Mouse (Mus musculus) kidney, adult 2 months (tissue): Measurements from ENCODE around the gene Arid4a. TPM values are rescaled to one million over a fixed set of nuclear protein-coding genes. Genes with fewer than 3 reads are reported as not detected.

Experiments used
- DNase-seq: peaks from one replicate; pipeline ENCODE4 v3.0.0; 2021
- H3K27ac ChIP-seq: fragments of 200-500 bp; 2 replicates; pipeline ENCODE4 v1.5.1; 2012; ENCODE audit warnings: low read depth, low read length, control low read depth, inconsistent platforms; ENCODE audit not compliant: insufficient read depth
- H3K27me3 ChIP-seq: fragments of 200-500 bp; replicated peaks from 2 replicates; pipeline ENCODE4 v1.6.1; 2012; ENCODE audit warnings: mild to moderate bottlenecking, moderate library complexity, low read length, inconsistent platforms; ENCODE audit not compliant: control insufficient read depth, insufficient read depth
- H3K36me3 ChIP-seq: fragments of 200-500 bp; 2 replicates; pipeline ENCODE4 v1.6.1; 2012; ENCODE audit warnings: mild to moderate bottlenecking, moderate library complexity, low read length, inconsistent platforms; ENCODE audit not compliant: control insufficient read depth, insufficient read depth
- H3K4me1 ChIP-seq: fragments of 200-500 bp; 2 replicates; pipeline ENCODE4 v1.6.1; 2011; ENCODE audit warnings: low read length; ENCODE audit not compliant: control insufficient read depth, insufficient read depth
- H3K4me3 ChIP-seq: fragments of 200-500 bp; 2 replicates; pipeline ENCODE4 v1.5.1; 2011; ENCODE audit warnings: mild to moderate bottlenecking, low read depth, low read length, control low read depth; ENCODE audit not compliant: insufficient read depth
- CTCF ChIP-seq: fragments of 200-500 bp; conservative IDR thresholded peaks from 2 replicates; pipeline ENCODE4 v1.5.1; 2011; ENCODE audit warnings: low read depth, mild to moderate bottlenecking, control low read depth, low read length, moderate library complexity, mixed read lengths; ENCODE audit not compliant: insufficient read depth, insufficient read length
- POLR2A ChIP-seq: fragments of 200-500 bp; IDR thresholded peaks from one replicate; pipeline ENCODE4 v1.6.1; 2011; ENCODE audit warnings: low read depth, low read length, control low read depth
- WGBS: fragments of 180-500 bp; shearing (Covaris S2); methylation state at CpG from one replicate; pipeline ENCODE4 v1.1.7; 2018; 5-methylcytosine and 5-hydroxymethylcytosine counted together
- polyA plus RNA-seq: library from polyadenylated mRNA; depleted of rRNA; stranded (reverse); fragments of >200 nt; gene quantifications from 2 replicates; pipeline ENCODE4 v1.2.3, GENCODE M21; 2012

Arid4a gene
- polyA plus RNA-seq, 1 experiment, result 3.6 TPM

DNA sequence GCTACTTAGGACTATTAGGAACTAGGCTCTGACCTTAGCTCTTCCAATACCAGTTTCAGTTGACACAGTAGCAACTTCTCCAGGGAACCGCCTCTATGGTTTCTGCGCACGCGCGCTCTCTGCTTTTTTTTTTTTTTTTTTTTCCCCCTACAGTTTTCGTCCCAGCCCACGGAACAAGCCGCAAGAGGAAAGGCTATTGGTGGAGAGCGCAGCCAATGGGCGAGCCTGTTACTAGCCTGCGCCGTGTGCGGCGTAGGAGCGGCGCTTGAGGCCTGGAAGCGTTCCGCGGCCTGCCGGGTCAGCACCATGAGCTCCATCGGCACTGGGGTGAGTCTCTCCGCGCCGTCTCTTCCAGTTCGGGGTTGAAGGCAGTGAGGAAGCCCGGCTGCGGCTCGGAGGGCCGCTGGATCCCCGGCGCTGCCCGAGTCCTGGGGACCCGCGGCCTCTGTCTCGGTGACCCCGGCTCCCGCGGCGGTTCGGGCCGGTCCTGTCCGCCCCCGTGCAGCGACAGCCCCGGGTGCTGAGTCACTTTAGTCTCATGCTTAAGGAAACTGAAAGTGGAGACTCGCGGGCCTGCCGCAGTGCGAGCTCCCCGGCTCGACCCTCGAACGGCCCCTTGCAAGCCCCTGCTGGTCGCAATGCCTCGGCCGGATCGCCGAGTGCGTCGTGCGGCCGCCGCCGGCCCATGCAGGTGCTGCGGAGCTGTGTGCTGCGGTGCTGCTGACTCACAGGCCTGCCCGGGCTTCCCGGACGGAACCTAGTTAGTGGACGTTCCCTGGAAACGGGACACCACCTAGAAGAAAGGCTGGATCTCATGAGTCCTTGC is 41.1 kb upstream of the Arid4a start, which contains the start of gene Psma3:
Psma3 (plus strand) TSS at position 181 of the 826 bp plus-strand sequence.
- under 1% methylated on average over 71 of the region's 71 CpGs for WGBS
- Histone ChIP-seq H3K4me1 (peaks cover 10% of the 10 kb centered on the region), H3K36me3 (peaks cover 3% of the 10 kb centered on the region), H3K27me3 (no peaks in the 10 kb centered on the region), H3K27ac (peak within 1 kb of the TSS; percentile 96), H3K4me3 (peak within 1 kb of the TSS; percentile 99)
- peak; percentile 97 for DNase-seq
- TF ChIP-seq CTCF (no peak), POLR2A (peak; percentile 88)

DNA sequence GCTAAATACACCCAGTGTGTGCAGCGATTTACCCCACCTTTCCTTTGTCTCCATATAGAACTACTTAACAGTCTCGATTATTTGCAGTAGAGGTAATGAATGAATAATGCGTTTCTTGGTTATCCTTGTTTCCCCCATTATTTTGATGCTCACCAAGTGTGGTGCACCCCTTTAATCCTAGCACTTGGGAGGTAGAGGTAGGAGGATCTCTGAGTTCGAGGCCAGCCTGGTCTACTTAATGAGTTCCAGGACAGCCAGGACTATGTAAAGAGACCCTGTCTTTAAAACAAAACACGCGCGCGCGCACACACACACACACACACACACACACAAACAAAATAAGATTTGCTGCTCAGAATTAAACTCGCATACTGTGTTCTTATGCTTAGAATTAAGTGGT is 40.4 kb upstream of the Arid4a start:
- H3K4me1 ChIP-seq, result peaks cover 10% of the 10 kb centered on the region
- 13% methylated on average over 10 of the region's 10 CpGs for WGBS
- H3K27ac ChIP-seq, result peak overlapping the region; percentile 96

GRCm38 (mm10) chr12:70975891-70976290 is 39.9 kb upstream of the Arid4a start:
- TF ChIP-seq POLR2A (no peak), CTCF (no peak)
- peak overlapping the region; percentile 99; the same call in 1 of the 2 replicates for H3K4me3 ChIP-seq
- H3K27ac ChIP-seq, result no peak overlapping the region
- DNase-seq, result no peak
- peaks cover 3% of the 10 kb centered on the region for H3K36me3 ChIP-seq
- peaks cover 10% of the 10 kb centered on the region for H3K4me1 ChIP-seq
- WGBS, result 37% methylated on average over 3 of the region's 3 CpGs
- no peaks in the 10 kb centered on the region for H3K27me3 ChIP-seq

More for the DNA sequence above, 40.4 kb upstream of the Arid4a start:
- no peak for DNase-seq
- no peak for TF ChIP-seq CTCF
- Histone ChIP-seq H3K27me3 (no peaks in the 10 kb centered on the region), H3K4me3 (peak overlapping the region; percentile 99), H3K36me3 (peaks cover 3% of the 10 kb centered on the region)

DNA sequence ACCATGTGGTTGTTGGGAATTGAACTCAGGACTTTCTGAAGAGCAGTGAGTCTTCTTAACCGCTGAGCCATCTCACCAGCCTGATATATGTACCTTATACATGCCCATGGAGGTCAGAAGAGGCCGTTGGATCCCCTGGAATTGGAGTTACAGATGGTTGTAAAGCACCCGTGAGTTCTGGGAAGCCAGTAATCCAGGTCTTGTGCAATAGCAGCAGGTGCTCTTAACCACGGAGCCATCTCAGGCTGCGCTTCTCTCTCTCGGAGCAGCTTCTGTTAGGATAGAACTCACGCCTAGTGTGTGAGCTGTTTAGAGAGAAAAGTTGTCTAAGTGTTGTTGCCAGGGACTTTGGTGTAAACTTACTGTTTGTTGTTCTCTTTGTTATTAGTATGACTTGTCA is 37.4 kb upstream of the Arid4a start:
- DNase-seq, result no peak
- H3K4me1 ChIP-seq, result peaks cover 10% of the 10 kb centered on the region
- TF ChIP-seq POLR2A, result no peak
- TF ChIP-seq CTCF, result no peak
- no peaks in the 10 kb centered on the region for H3K27me3 ChIP-seq
- no peak overlapping the region for H3K27ac ChIP-seq
- 70% methylated on average over 7 of the region's 7 CpGs for WGBS
- no peak overlapping the region for H3K4me3 ChIP-seq
- H3K36me3 ChIP-seq, result peaks cover 3% of the 10 kb centered on the region

GRCm38 (mm10) chr12:70984855-70985550 is 30.8 kb upstream of the Arid4a start:
- Histone ChIP-seq H3K4me1 (no peaks in the 10 kb centered on the region), H3K27me3 (no peaks in the 10 kb centered on the region), H3K27ac (no peak overlapping the region), H3K4me3 (no peak overlapping the region), H3K36me3 (peaks cover 11% of the 10 kb centered on the region)
- WGBS, result 91% methylated on average over 7 of the region's 7 CpGs
- TF ChIP-seq CTCF (no peak), POLR2A (no peak)
- DNase-seq, result no peak

DNA sequence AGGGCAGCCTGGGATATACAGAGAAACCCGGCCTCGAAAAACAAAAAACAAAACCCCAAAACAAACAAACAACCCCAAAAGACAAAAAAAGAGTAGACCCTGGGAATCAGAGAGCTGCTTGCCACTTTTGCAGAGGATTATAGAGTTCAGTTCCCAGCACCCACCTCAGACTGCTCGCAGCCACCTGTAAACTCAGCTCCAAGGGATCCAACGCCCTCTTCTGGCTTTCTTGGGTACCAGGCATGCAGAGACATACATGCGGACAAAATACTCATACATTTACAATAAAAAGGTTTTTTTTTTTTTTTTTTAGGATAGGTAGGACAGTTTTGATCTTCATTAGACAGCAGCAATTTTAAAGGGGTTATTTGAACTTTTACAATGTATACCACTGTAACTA is 18.6 kb upstream of the Arid4a start:
- H3K36me3 ChIP-seq, result peaks cover 4% of the 10 kb centered on the region
- H3K4me1 ChIP-seq, result peaks cover 23% of the 10 kb centered on the region
- H3K27ac ChIP-seq, result no peak overlapping the region
- 91% methylated on average over 5 of the region's 5 CpGs for WGBS
- no peak for DNase-seq
- TF ChIP-seq CTCF (no peak), POLR2A (no peak)
- H3K4me3 ChIP-seq, result no peak overlapping the region
- no peaks in the 10 kb centered on the region for H3K27me3 ChIP-seq

- peaks cover 28% of the 10 kb centered on the region for H3K4me1 ChIP-seq
- H3K36me3 ChIP-seq, result peaks cover 6% of the 10 kb centered on the region
- WGBS, result 4% methylated on average over 5 of the region's 5 CpGs
- H3K4me3 ChIP-seq, result no peak overlapping the region
- DNase-seq, result peak; percentile 91
- no peak for TF ChIP-seq POLR2A
- TF ChIP-seq CTCF, result no peak
- peak overlapping the region; percentile 98 for H3K27ac ChIP-seq
- no peaks in the 10 kb centered on the region for H3K27me3 ChIP-seq
Observed at GRCm38 (mm10) chr12:70999423-70999903, 16.3 kb upstream of the Arid4a start.
